Mouse (Mus musculus) left cerebral cortex, adult 11 months (tissue): ENCODE data around the gene Anapc11.

Experiments used
- DNase-seq: peaks from one replicate; pipeline ENCODE4 v3.0.0; 2022; ENCODE audit warnings: low spot score

Gene Anapc11

GRCm38 (mm10) chr11:120606764-120607163, 8.5 kb downstream of the Anapc11 start:
- no peak for DNase-seq

DNA sequence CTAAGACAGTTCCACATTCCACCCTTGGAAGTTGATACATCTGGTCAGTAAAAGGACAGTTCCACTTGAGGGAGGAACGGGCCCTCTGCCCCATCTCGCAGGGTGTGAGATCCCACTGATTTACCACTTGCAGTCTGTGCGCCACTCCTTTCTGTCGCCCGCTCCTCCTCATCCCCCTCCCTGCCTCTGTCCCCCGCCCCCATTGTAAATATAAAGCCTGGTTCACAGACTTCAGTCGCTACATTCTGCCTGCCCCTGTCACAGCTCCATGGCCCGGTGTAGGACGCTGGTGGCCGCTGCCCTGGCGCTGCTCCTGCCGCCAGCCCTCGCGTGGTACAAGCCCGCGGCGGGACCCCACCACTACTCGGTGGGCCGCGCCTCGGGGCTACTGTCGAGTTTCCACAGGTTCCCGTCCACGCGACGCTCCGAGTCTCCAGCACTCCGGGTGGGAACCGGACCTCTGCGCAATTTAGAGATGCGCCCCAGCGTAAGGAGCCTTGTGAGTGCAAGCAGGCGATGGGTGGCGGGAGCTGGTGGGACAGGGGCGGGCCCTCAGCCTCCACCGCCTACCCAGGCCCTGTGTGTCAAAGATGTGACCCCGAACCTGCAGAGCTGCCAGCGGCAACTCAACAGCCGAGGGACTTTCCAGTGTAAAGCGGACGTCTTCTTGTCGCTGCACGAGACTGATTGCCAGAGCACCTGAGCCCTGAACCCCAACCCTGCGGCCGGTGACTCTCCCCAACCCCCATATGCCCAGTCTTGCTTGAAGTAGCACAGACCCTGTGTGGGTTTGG, 10.2 kb downstream of the Anapc11 start, which contains the start of gene Npb:
Npb (plus strand) TSS at position 237 of the 794 bp plus-strand sequence.
- DNase-seq, result no peak

- no peak for DNase-seq
Measured at GRCm38 (mm10) chr11:120609250-120609649, 11.0 kb downstream of the Anapc11 start.

DNA sequence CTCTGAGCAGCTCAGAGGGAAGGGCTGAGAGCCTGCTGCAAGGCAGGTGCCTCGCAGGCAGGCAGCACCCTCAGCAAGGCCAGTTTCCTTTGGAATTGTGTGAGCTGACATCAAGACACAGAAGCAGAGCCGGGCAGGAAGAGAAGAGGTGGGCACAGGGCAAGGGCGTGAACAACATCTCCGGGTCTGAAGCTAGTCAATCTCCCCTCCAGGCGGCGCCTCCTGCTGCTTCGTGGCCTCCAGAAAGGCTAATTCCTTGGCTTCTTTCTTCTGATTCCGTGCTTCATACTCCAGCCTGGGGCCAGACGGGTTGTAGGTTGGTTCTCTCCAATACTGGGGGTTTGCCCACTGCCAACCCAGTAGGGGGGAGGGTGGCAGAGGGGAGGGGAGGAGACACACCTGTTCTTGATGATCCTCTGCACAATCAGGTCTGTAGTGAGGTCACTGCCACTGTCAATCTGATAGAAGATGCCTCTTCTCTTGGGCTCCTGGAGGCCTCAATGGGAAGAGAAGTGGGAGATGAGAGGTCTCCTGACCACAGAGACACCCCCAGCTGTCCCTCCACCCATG, 12.3 kb downstream of the Anapc11 start:
- DNase-seq, result no peak

DNA sequence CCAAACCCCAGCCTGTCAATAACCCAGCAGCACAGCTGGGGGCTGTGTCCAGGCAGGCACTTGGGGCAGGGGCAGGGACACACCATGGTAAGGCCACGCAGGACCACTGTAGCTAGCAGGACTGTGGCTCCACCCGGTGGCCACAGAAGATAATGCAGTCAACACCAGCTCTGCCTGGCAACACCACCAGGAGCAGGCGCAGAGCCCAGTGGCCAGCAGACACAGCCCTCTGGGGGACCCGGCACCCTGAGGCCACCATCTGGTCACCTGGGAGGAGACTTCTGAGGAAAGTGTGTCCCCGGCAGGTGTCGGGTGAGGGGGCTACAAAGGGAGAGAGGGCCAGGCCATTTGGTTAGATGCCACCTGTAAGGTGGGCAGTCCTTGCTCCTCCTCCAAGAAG, 14.5 kb downstream of the Anapc11 start:
- DNase-seq, result no peak

- no peak for DNase-seq
Measured at GRCm38 (mm10) chr11:120613481-120613972, 15.3 kb downstream of the Anapc11 start.

- no peak for DNase-seq
Measured at GRCm38 (mm10) chr11:120613976-120614375, 15.8 kb downstream of the Anapc11 start.

- no peak for DNase-seq
Measured at GRCm38 (mm10) chr11:120615167-120615566, 16.9 kb downstream of the Anapc11 start.

DNA sequence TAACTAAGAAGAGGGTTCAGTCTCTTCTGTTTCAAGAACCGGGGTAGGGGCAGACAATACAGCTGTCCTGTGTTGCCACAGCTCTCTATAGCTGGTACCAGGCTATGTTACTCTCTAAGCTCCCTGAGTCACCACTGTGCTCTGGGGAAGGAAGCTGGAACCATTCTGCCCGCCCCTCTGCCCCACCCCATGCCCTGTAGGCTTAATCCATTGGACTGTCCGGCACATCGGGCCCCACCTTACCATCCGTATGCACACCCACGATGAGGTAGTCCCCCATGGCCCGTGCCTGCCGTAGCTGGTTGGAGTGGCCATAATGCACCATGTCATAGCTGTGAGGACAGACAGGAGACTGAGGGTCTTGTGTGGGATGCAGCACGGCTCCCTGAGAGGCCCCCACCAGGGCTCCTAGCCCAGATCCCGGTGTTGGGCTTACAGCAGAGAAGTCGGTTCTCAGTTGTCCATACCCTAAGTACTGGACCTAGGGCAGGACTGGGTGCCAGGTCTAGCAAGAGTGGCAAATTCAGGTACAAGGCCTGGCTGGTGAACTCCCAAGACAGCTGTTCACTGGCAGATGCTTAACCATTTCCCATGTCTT, 17.5 kb downstream of the Anapc11 start:
- no peak for DNase-seq

DNA sequence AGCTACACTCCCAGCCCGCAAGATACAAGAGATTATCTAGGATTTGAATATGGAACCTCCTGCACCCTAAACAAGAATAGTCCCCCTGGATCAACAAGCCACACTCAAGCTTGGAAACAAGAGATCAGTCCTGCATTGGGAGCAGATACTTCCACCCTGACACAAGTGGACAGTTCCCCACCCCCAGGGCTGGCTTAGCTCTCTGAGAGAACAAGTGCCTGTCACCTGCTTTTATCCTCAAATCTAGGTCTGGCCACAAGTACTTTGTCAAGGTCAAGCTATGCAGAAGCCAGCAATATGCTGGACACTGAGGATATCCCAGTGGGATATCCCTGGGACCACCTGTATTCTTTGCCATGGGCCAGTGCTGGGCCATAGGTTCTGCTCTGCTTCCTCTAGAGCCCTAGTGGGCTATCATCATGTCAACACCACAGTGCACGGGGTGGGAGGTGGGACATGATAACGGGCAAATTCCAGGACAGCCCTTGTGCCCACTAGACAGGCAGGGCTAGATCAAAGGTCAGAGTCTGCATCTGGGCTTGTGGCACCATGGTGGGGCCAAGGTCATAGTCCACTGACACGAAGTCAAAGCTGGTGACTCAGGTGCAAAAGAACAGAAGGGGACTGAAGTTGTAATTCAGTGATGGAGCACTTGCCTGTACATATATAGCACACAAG, 18.5 kb downstream of the Anapc11 start:
- no peak for DNase-seq

DNA sequence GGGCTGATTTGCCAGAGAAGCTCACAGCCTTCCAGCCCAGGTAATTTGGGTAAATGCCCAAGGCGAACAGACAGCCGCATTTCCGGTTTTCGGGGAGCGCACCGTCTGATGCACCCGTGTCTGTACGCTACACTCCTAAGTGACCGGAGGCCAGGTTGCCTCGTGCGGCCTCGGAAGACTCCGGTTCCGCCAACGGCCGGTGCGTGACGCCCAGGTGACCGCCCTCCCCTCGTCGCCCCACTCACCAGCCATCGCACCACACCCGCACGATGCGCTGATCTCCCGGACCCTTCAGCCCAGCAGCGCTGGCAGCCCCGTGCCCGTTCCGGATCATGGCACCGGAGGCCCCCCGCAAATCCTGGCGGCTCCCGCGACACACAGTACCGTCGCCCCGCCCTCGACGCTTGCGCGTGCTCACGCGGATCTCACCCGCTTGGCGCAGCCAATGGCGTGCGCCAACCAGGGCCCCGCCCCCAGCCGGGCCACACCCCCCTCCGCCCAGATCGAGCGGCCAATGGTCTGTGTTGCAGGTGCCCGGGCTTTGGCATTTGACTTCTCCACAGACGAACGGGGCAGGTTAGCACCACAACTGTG, 19.4 kb downstream of the Anapc11 start, which contains the start of gene Pcyt2:
Pcyt2 (minus strand) TSS at position 418 of the 594 bp plus-strand sequence.
- DNase-seq, result peak; percentile 88

DNA sequence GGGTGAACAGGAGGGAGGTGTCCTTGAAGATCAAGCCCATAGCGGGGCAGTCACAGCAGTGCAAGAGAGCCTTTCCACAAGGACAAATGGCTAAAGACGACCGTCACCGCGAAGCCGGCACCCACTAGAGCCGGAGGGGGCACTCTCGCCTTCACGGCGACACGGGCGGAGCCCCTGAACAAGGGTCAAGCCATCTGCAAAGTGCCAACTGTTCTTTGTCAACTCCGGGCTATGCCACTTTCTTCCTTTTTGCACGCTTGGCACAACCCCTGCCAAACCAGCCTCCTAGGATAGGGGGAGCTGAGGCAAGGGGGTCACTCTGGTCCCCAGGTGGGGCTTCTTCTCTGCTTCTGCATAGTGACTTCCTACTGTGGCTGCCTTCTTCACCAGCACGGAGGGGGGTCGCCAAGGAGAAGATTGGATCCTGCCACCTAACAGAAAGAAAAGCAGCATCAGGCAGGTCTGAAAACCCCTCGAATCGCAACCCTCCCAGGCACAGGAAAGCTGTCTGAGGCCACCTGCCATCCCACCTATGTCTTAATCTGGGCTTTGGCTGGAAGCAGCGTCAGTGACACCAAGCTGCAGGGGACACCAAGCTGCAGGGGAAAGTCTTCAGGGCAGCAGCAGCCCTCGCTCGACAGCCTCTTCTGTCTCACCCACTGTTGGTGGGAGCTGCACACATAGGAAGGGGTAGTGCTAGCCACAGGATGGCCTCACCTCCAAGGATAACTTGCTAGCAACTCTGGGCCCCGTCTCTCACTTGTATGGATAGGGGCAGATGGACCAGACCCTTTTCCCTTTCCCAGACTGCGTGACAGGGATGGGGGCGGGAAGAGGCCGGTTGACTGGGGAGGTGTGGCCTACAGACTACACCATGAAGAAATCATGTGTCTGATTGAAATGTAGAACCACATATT, 20.7 kb downstream of the Anapc11 start:
- no peak for DNase-seq

GRCm38 (mm10) chr11:120620195-120620594, 22.0 kb downstream of the Anapc11 start:
- DNase-seq, result no peak

DNA sequence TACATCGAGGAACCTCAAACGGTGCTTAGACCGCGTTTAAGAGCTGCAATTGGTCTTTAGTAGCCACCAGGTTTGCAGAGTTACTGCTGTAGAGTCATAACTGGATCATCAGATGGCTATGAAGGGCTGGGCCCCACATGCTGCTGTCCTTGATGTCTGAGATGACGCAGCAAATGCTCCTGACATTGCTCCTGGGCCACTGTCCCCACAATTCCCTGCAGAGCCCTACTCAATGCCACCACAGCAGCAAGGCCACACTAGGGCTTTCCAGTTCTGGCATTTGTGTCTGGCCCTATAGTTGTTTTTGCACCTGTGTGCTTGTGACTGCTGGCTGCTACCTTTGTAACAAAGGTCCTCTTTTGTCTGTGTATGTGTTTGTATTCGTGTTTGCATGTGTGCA, 24.6 kb downstream of the Anapc11 start:
- DNase-seq, result no peak

- DNase-seq, result no peak
Measured at GRCm38 (mm10) chr11:120623961-120624679, 25.9 kb downstream of the Anapc11 start.

GRCm38 (mm10) chr11:120624680-120625111, 26.5 kb downstream of the Anapc11 start:
- peak; percentile 75 for DNase-seq

DNA sequence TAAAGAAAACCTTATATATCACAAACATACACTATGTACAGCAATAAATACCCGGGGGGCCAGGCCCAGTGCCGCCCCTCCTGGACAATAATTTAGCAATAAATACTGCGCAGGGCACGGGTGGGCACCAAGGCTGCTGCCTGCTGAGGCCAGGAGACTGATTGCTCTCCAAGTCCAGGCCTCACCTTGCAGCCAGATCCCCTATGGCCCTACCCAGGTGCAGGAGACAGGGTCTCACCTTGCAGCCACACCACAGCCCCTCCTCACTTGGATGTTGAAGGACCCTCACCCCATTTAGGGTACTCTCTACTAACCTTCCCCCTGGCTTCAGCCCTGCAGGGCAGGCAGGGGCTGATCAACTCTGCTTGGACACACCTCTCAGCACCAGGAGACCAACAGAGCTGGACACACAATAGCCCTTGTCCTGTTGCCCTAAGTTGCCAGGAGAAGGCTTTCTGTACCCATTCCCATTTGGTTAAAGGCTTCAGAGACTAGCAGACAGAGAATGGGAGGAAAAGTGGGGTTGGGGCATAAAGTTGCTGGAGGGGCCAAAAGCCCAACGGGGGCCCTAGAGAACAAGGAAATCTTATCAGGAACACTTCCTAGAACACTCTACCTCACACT, 27.0 kb downstream of the Anapc11 start, which contains the start of gene Sirt7:
Sirt7 (minus strand) TSS at position 89 of the 624 bp plus-strand sequence.
- DNase-seq, result no peak

DNA sequence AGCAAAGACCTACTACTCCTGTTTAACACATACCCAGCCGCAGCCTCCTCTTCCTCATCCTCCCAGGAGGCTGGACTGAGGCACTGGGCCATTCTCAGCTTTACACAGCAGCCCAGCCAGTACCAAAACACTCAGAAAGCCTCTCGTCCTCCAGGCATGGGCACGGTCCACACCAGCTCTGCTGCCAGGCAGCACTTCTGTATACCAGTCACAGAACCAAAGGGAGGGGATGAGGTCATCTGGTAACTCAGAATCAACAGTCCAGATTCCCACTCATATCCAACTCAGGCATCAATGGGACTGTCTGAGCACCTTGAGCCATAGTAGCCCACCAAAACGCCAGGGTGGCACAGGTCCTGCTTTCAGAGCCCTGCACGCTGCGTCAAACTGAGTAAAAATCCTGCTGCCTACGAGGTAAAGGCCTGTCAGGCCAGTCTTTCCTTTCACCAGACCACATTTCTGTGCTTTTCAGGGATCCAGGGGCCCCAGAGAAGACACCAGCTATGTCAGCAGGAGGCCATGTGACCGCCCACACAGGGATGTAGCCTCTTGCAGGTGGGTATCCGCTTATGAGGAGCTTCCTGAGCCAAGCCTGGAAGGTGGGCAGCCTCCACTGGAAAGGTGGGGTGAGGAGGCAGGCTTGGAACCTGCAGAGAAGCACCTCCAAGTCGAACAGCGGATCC, 28.7 kb downstream of the Anapc11 start:
- no peak for DNase-seq
